Mouse (Mus musculus) cortical plate, adult 2 months (tissue): ENCODE measurements around the gene Slc28a1.

Experiments
- CTCF ChIP-seq: fragments of 200-500 bp; IDR thresholded peaks from 2 replicates; pipeline ENCODE4 v1.5.1; 2011; ENCODE audit warnings: mild to moderate bottlenecking, control low read depth, low read length; ENCODE audit not compliant: insufficient read depth; ENCODE audit errors: extremely low read depth
- POLR2A ChIP-seq: fragments of 200-500 bp; IDR thresholded peaks from 2 replicates; pipeline ENCODE4 v1.6.1; 2011; ENCODE audit warnings: mild to moderate bottlenecking, low read length, control low read depth; ENCODE audit not compliant: insufficient read depth; ENCODE audit errors: extremely low read depth

DNA sequence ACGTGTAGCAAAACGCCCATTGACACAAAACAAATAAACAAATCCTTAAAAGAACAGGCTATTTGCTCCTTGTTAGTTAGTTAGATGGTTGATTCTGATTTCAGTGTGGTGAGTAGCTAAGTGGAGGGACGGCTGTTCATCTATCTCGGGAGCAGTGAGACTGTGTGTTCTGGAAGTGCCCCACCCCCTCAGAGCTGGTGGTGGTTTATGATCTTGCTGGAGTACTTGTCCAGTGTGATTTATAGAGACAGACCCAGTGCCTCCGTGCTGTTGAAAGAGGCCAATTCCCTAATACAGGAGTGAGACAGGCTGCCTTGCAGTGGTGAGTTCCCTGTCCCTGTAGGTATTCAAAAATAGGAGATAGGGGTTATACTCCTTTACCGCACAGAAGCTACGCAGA, 44.3 kb downstream of the Slc28a1 start:
- TF ChIP-seq POLR2A (no peak), CTCF (no peak)
